ENCODE assay signal across 8 mouse cellular contexts in genomic region chr6:100287334-100288015, GRCm38 (mm10). TPM values are rescaled to one million over a fixed set of nuclear protein-coding genes. Genes with fewer than 3 reads are reported as not detected.
DNase-seq lines count a peak whose midpoint lies in the region; ATAC-seq and TF ChIP-seq lines count a peak whose summit lies in the region.

Gene Rybp, minus strand, starts transcription at chr6:100287485.

- H3K9ac ChIP-seq in ES-E14 (ENCODE audit: insufficient read depth, low read depth, low read length, poor library complexity, severe bottlenecking) = peak within 1 kb of the TSS; percentile 99
- H3K9ac ChIP-seq in forebrain, embryonic 15.5 days (replicated peaks) = peak within 1 kb of the TSS; percentile 94
- H3K9ac ChIP-seq in liver, postnatal 0 days (replicated peaks) = peak within 1 kb of the TSS; percentile 88
- peak within 1 kb of the TSS; percentile 89 for H3K9ac ChIP-seq in neural tube, embryonic 13.5 days

- no peak for TF ChIP-seq EP300 in liver, postnatal 0 days (IDR thresholded peaks at IDR 0.05; ENCODE audit: low read depth)

- DNase-seq in ES-E14 (ENCODE audit: low read depth, low spot score) = peak; percentile 75
- peak; percentile 94 for DNase-seq in cerebellum, adult 11-12 months
- DNase-seq in heart, postnatal 14 days = peak; percentile 95 to 97
- DNase-seq in layer of hippocampus, adult 11-12 months (ENCODE audit: low spot score) = peak; percentile 96
- DNase-seq in liver, postnatal 0 days = peak; percentile 96
- peak; percentile 67 for DNase-seq in telencephalon, adult 2 months (ENCODE audit: low read depth, low spot score)

- intact Hi-C loops in heart, postnatal 14 days (cut with DNase I) = loop anchor here (5.0 to 10.0 kb wide), 4 partner anchors 125 to 483 kb away; no protein-coding TSS in a partner anchor

- peak within 1 kb of the TSS; percentile 98 for H3K27ac ChIP-seq in ES-E14 (ENCODE audit: insufficient read depth, low read depth, low read length, poor library complexity, severe bottlenecking)
- peak within 1 kb of the TSS; percentile 98 for H3K27ac ChIP-seq in forebrain, embryonic 15.5 days (replicated peaks)
- H3K27ac ChIP-seq in liver, postnatal 0 days (ENCODE audit: low read depth) = peak within 1 kb of the TSS; percentile 96
- peak within 1 kb of the TSS; percentile 98 for H3K27ac ChIP-seq in neural tube, embryonic 13.5 days (replicated peaks)

- H3K36me3 ChIP-seq in ES-E14 (ENCODE audit: control insufficient read depth, insufficient read depth, low read length, poor library complexity, severe bottlenecking) = peaks cover 3% of the 10 kb centered on the region
- no peaks in the 10 kb centered on the region for H3K36me3 ChIP-seq in forebrain, embryonic 15.5 days
- H3K36me3 ChIP-seq in liver, postnatal 0 days (replicated peaks; ENCODE audit: insufficient read depth, low read length) = no peaks in the 10 kb centered on the region
- H3K36me3 ChIP-seq in neural tube, embryonic 13.5 days = no peaks in the 10 kb centered on the region

- H3K4me2 ChIP-seq in forebrain, embryonic 15.5 days (replicated peaks) = peak within 1 kb of the TSS; percentile 95
- peak within 1 kb of the TSS; percentile 78 for H3K4me2 ChIP-seq in liver, postnatal 0 days (ENCODE audit: low read depth, low read length)
- H3K4me2 ChIP-seq in neural tube, embryonic 13.5 days = peak within 1 kb of the TSS; percentile 95

- WGBS in forebrain, embryonic 15.5 days = under 1% methylated on average over 90 of the region's 112 CpGs
- WGBS in liver, postnatal 0 days (ENCODE audit: insufficient replicate concordance) = under 1% methylated on average over 48 of the region's 112 CpGs
- WGBS in neural tube, embryonic 13.5 days = under 1% methylated on average over 62 of the region's 112 CpGs

- H3K27me3 ChIP-seq in forebrain, embryonic 15.5 days = no peaks in the 10 kb centered on the region
- no peaks in the 10 kb centered on the region for H3K27me3 ChIP-seq in liver, postnatal 0 days (ENCODE audit: insufficient read depth, low read length)
- peaks cover 35% of the 10 kb centered on the region for H3K27me3 ChIP-seq in neural tube, embryonic 13.5 days

- in situ Hi-C loops in ES-E14 (cut with MboI; ENCODE audit: low sequenced_read_pairs in 2 of 2, unreplicated experiment in 2 of 2) = no loop called here

- TF ChIP-seq CTCF in liver, postnatal 0 days (IDR thresholded peaks at IDR 0.05; ENCODE audit: low read depth) = no peak

- H3K4me3 ChIP-seq in ES-E14 (ENCODE audit: insufficient read depth in 1 of 2, low read depth in 1 of 2, low read length in 2 of 2, poor library complexity in 1 of 2, severe bottlenecking in 1 of 2) = peak within 1 kb of the TSS; percentile 88 to 98
- H3K4me3 ChIP-seq in forebrain, embryonic 15.5 days = peak within 1 kb of the TSS; percentile 84
- H3K4me3 ChIP-seq in liver, postnatal 0 days (ENCODE audit: low read depth, low read length) = peak within 1 kb of the TSS; percentile 81
- peak within 1 kb of the TSS; percentile 71 for H3K4me3 ChIP-seq in neural tube, embryonic 13.5 days

- ATAC-seq in forebrain, embryonic 15.5 days (replicated peaks) = peak; percentile 96
- peak; percentile 95 for ATAC-seq in liver, postnatal 0 days
- peak; percentile 98 for ATAC-seq in neural tube, embryonic 13.5 days (ENCODE audit: low read depth)

- H3K9me3 ChIP-seq in ES-E14 (ENCODE audit: control insufficient read depth, insufficient read depth, low read depth, low read length) = no peaks in the 10 kb centered on the region
- no peaks in the 10 kb centered on the region for H3K9me3 ChIP-seq in forebrain, embryonic 15.5 days
- no peaks in the 10 kb centered on the region for H3K9me3 ChIP-seq in liver, postnatal 0 days (ENCODE audit: low read length)
- no peaks in the 10 kb centered on the region for H3K9me3 ChIP-seq in neural tube, embryonic 13.5 days

- H3K4me1 ChIP-seq in ES-E14 (ENCODE audit: control insufficient read depth in 2 of 2, insufficient read depth in 2 of 2, low read length in 2 of 2, poor library complexity in 1 of 2) = peaks cover 11 to 15% of the 10 kb centered on the region in 2 experiments
- H3K4me1 ChIP-seq in forebrain, embryonic 15.5 days = peaks cover 40% of the 10 kb centered on the region
- H3K4me1 ChIP-seq in liver, postnatal 0 days (ENCODE audit: insufficient read depth) = peaks cover 19% of the 10 kb centered on the region
- H3K4me1 ChIP-seq in neural tube, embryonic 13.5 days (replicated peaks) = peaks cover 39% of the 10 kb centered on the region

TF ChIP-seq in ES-E14, 5 proteins besides CTCF, POLR2A, EP300 and RAD21:
- TF ChIP-seq HCFC1 (IDR thresholded peaks at IDR 0.05; ENCODE audit: borderline replicate concordance, insufficient read depth, low read length) (no peak), ZNF384 (IDR thresholded peaks at IDR 0.05; ENCODE audit: low read depth, low read length) (no peak), ZC3H11A (IDR thresholded peaks at IDR 0.05; ENCODE audit: borderline replicate concordance, low read depth, low read length) (no peak), MAFK (IDR thresholded peaks at IDR 0.05; ENCODE audit: insufficient read depth, low read depth, low read length) (no peak), CHD2 (IDR thresholded peaks at IDR 0.05; ENCODE audit: low read depth, low read length) (no peak)

RNA-seq across cellular contexts. Expression of gene Rybp, which starts in this region (rescaled TPM):
- 67.5 and 71.9 TPM in 2 replicates for total RNA-seq in ES-E14 (2012; rRNA removed)
- 26.8 and 27.4 TPM in 2 replicates for polyA plus RNA-seq in forebrain, embryonic 15.5 days (2015; fragmentation: Nextera tagmentation; extraction: Ambion mirVana)
- total RNA-seq in heart, postnatal 14 days (2021) = 10 to 100 TPM; 16.7 to 17.6 TPM
- polyA plus RNA-seq in liver, postnatal 0 days (2015; fragmentation: Nextera tagmentation; extraction: Ambion mirVana) = 5.8 and 6.7 TPM in 2 replicates
- polyA plus RNA-seq in neural tube, embryonic 13.5 days (2015; fragmentation: Nextera tagmentation; extraction: Ambion mirVana) = 17.5 and 19.0 TPM in 2 replicates

Comparison
In these comparisons a context has a peak if more than half of its experiments do, and no peak if none do; other contexts are left out.
1. Peak in every context shown above with its lines: DNase-seq, ATAC-seq, H3K4me3 ChIP-seq and H3K27ac ChIP-seq.